Mouse (Mus musculus): ENCODE data around the gene Dip2b.

DNA sequence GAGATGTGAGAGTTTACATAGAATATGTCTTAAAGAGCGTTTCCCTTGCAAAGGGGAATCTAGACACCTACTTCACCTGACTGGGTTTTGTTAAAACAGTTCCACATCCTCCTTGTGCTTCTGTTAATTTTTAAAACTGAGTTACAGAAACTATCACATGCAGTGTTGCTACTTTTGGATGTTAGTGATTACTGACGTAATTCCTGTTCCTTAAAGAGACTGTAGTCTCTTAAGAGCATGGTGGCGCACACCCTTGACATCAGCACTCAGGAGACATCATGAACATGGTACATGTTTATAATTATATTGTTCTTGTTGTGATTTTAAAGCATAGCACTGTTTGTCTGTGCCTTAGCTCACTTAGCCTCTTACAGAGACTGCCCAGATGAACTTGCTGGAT, 113.9 kb downstream of the Dip2b start:
- TF ChIP-seq POLR2A (IDR thresholded peaks at IDR 0.05; ENCODE audit: borderline replicate concordance, control insufficient read depth, low read depth, low read length) (no peak), CTCF (IDR thresholded peaks at IDR 0.05; ENCODE audit: control insufficient read depth, insufficient read depth, low read length) (no peak)
